Mouse (Mus musculus) mouse embryonic stem cell (cell line): ENCODE results near the gene Tcp10c.
"Not testable (repeated sequence)": the region's sequence is repeated elsewhere in the genome, so short reads cannot be mapped to it uniquely, and the experiment has no call there.

ENCODE experiments used
- in situ Hi-C, 2 experiments: fragments of 300-500 bp; cut with MboI; formaldehyde crosslinking; loops; 1 replicate in 1 of 2; 3 replicates in 1 of 2; pipeline ENCODE4 v1.14.3; 2019 to 2020; ENCODE audit warnings: low sequenced_read_pairs in 2 of 2, low pct_unique_long_range_greater_than_20kb in 1 of 2, mixed read lengths in 1 of 2; ENCODE audit not compliant: unreplicated experiment in 1 of 2

Tcp10c gene

GRCm38 (mm10) chr17:13354521-13354920, at the start of gene Tcp10c:
TSS of gene Tcp10c (plus strand) at chr17:13354572.
- in situ Hi-C loops = not testable (repeated sequence)

GRCm38 (mm10) chr17:13307852-13308251, 46.5 kb upstream of the Tcp10c start:
- in situ Hi-C loops = not testable (repeated sequence)

GRCm38 (mm10) chr17:13308344-13308743, 46.0 kb upstream of the Tcp10c start:
- in situ Hi-C loops = not testable (repeated sequence)

GRCm38 (mm10) chr17:13308746-13309145, 45.6 kb upstream of the Tcp10c start:
- in situ Hi-C loops = not testable (repeated sequence)

- in situ Hi-C loops = not testable (repeated sequence)
Observed at GRCm38 (mm10) chr17:13309182-13309631, 45.2 kb upstream of the Tcp10c start.

- in situ Hi-C loops = not testable (repeated sequence)
Observed at GRCm38 (mm10) chr17:13329967-13330366, 24.4 kb upstream of the Tcp10c start.

- in situ Hi-C loops = not testable (repeated sequence)
Observed at GRCm38 (mm10) chr17:13331179-13331578, 23.2 kb upstream of the Tcp10c start.

GRCm38 (mm10) chr17:13332496-13332895, 21.9 kb upstream of the Tcp10c start:
- in situ Hi-C loops = not testable (repeated sequence)

- in situ Hi-C loops = not testable (repeated sequence)
Observed at GRCm38 (mm10) chr17:13336979-13337749, 17.2 kb upstream of the Tcp10c start.

GRCm38 (mm10) chr17:13337931-13338330, 16.4 kb upstream of the Tcp10c start:
- in situ Hi-C loops = not testable (repeated sequence)

GRCm38 (mm10) chr17:13340071-13340470, 14.3 kb upstream of the Tcp10c start:
- in situ Hi-C loops = not testable (repeated sequence)

- in situ Hi-C loops = not testable (repeated sequence)
Observed at GRCm38 (mm10) chr17:13345923-13346322, 8.4 kb upstream of the Tcp10c start.

- in situ Hi-C loops = not testable (repeated sequence)
Observed at GRCm38 (mm10) chr17:13349563-13349962, 4.8 kb upstream of the Tcp10c start.

GRCm38 (mm10) chr17:13353249-13353648, 1.1 kb upstream of the Tcp10c start:
- in situ Hi-C loops = not testable (repeated sequence)

GRCm38 (mm10) chr17:13362489-13362888, 8.1 kb downstream of the Tcp10c start:
- in situ Hi-C loops = not testable (repeated sequence)

GRCm38 (mm10) chr17:13363773-13364172, 9.4 kb downstream of the Tcp10c start:
- in situ Hi-C loops = not testable (repeated sequence)

- in situ Hi-C loops = not testable (repeated sequence)
Observed at GRCm38 (mm10) chr17:13364196-13364595, 9.8 kb downstream of the Tcp10c start.

GRCm38 (mm10) chr17:13367181-13367580, 12.8 kb downstream of the Tcp10c start:
- in situ Hi-C loops = not testable (repeated sequence)

GRCm38 (mm10) chr17:13368658-13369057, 14.3 kb downstream of the Tcp10c start:
- in situ Hi-C loops = not testable (repeated sequence)

GRCm38 (mm10) chr17:13370746-13371145, 16.4 kb downstream of the Tcp10c start:
- in situ Hi-C loops = not testable (repeated sequence)
